Mouse (Mus musculus) liver, adult 2 months (tissue): ENCODE measurements around the gene 3830403N18Rik. TPM values are rescaled to one million over a fixed set of nuclear protein-coding genes. Genes with fewer than 3 reads are reported as not detected.
"Not testable (repeated sequence)": the region's sequence is repeated elsewhere in the genome, so short reads cannot be mapped to it uniquely, and the experiment has no call there.

Experiments used
- DNase-seq: peaks from one replicate; pipeline ENCODE4 v3.0.0-alpha.2; 2011; ENCODE audit warnings: low read depth, low spot score; ENCODE audit errors: extremely low read depth
- H3K27ac ChIP-seq: fragments of 200-500 bp; replicated peaks from 2 replicates; pipeline ENCODE4 v1.5.1; 2012; ENCODE audit warnings: low read depth, mild to moderate bottlenecking, control low read depth, inconsistent platforms, low read length; ENCODE audit not compliant: insufficient read depth
- H3K27me3 ChIP-seq: fragments of 200-500 bp; 2 replicates; pipeline ENCODE4 v1.6.1; 2012; ENCODE audit warnings: mild to moderate bottlenecking, moderate library complexity, low read length, inconsistent platforms; ENCODE audit not compliant: control insufficient read depth, insufficient read depth
- H3K36me3 ChIP-seq: fragments of 200-500 bp; 2 replicates; pipeline ENCODE4 v1.6.1; 2012; ENCODE audit warnings: low read length, inconsistent platforms; ENCODE audit not compliant: control insufficient read depth, insufficient read depth
- H3K4me1 ChIP-seq: fragments of 200-500 bp; 2 replicates; pipeline ENCODE4 v1.6.1; 2011; ENCODE audit warnings: low read length; ENCODE audit not compliant: control insufficient read depth, insufficient read depth
- H3K4me3 ChIP-seq: fragments of 200-500 bp; 2 replicates; pipeline ENCODE4 v1.5.1; 2011; ENCODE audit warnings: low read depth, mild to moderate bottlenecking, control low read depth, low read length, moderate library complexity; ENCODE audit not compliant: insufficient read depth
- H3K79me2 ChIP-seq: fragments of 200-500 bp; 2 replicates; pipeline ENCODE4 v1.6.1; 2012; ENCODE audit warnings: inconsistent platforms, mild to moderate bottlenecking, low read length, moderate library complexity; ENCODE audit not compliant: control insufficient read depth, insufficient read depth
- H3K9ac ChIP-seq: fragments of 200-500 bp; 2 replicates; pipeline ENCODE4 v1.6.1; 2012; ENCODE audit warnings: low read depth, mild to moderate bottlenecking, control low read depth, inconsistent platforms, low read length
- CTCF ChIP-seq: fragments of 200-500 bp; IDR thresholded peaks from 2 replicates; pipeline ENCODE4 v1.5.1; 2011; ENCODE audit warnings: low read depth, low read length, control low read depth
- POLR2A ChIP-seq: fragments of 200-500 bp; IDR thresholded peaks from 2 replicates; pipeline ENCODE4 v1.6.1; 2011; ENCODE audit warnings: low read length, control low read depth; ENCODE audit not compliant: insufficient read depth; ENCODE audit errors: extremely low read depth
- WGBS: fragments of 180-500 bp; shearing (Covaris S2); methylation state at CpG from one replicate; pipeline ENCODE4 v1.1.7; 2018; 5-methylcytosine and 5-hydroxymethylcytosine counted together
- polyA plus RNA-seq: library from polyadenylated mRNA; depleted of rRNA; stranded (reverse); fragments of >200 nt; gene quantifications from 2 replicates; pipeline ENCODE4 v1.2.3, GENCODE M21; 2012; rRNA removed
- total RNA-seq: library from RNA; depleted of rRNA; stranded (reverse); fragments of >200 nt; gene quantifications from 2 replicates; pipeline ENCODE4 v1.2.3, GENCODE M21; 2014; rRNA removed

The 3830403N18Rik gene
- total RNA-seq, result 0.47 TPM in 1 of 2 replicates, not detected in the other
- polyA plus RNA-seq, result not detected in 2 replicates

GRCm38 (mm10) chrX:56136336-56136909 is at the start of gene 3830403N18Rik:
3830403N18Rik (plus strand) TSS chrX:56136572.
- DNase-seq, H3K36me3 ChIP-seq, H3K79me2 ChIP-seq, H3K4me3 ChIP-seq, H3K4me1 ChIP-seq, H3K27ac ChIP-seq, H3K9ac ChIP-seq, H3K27me3 ChIP-seq: not testable (repeated sequence)
- 79% methylated on average over 15 of the region's 15 CpGs for WGBS

GRCm38 (mm10) chrX:56151396-56151795 is 15.0 kb downstream of the 3830403N18Rik start:
- TF ChIP-seq POLR2A (no peak), CTCF (no peak)
- Histone ChIP-seq H3K79me2 (no peaks in the 10 kb centered on the region), H3K36me3 (no peaks in the 10 kb centered on the region), H3K4me3 (no peak overlapping the region), H3K27me3 (no peaks in the 10 kb centered on the region), H3K27ac (no peak overlapping the region), H3K9ac (no peak overlapping the region), H3K4me1 (no peaks in the 10 kb centered on the region)
- WGBS, result 77% methylated on average over 2 of the region's 2 CpGs
- no peak for DNase-seq

- no CpG with 5 or more reads among the region's 1 CpGs for whole genome bisulfite sequencing
- H3K4me3 ChIP-seq, H3K36me3 ChIP-seq, H3K4me1 ChIP-seq, H3K27ac ChIP-seq, H3K79me2 ChIP-seq, H3K27me3 ChIP-seq, H3K9ac ChIP-seq, DNase-seq: not testable (repeated sequence)
These were observed 50.1 kb downstream of the 3830403N18Rik start for GRCm38 (mm10) chrX:56186449-56186848.

Other genes with a start within 250 kb of the 3830403N18Rik start
- gene Gm773, start 76.3 kb downstream of the 3830403N18Rik start, total RNA-seq, result not detected in 2 replicates
- gene Gm773, start 76.3 kb downstream of the 3830403N18Rik start, polyA plus RNA-seq, result not detected in 2 replicates
- 0.37 and 0.54 TPM in 2 replicates for gene Zfp449, start 209.8 kb downstream of the 3830403N18Rik start, total RNA-seq
- gene Zfp449, start 209.8 kb downstream of the 3830403N18Rik start, polyA plus RNA-seq, result 0.04 and 0.10 TPM in 2 replicates
- 0.07 and 0.09 TPM in 2 replicates for gene Smim10l2a, start 238.0 kb downstream of the 3830403N18Rik start, total RNA-seq
- 0.05 and 0.12 TPM in 2 replicates for gene Smim10l2a, start 238.0 kb downstream of the 3830403N18Rik start, polyA plus RNA-seq